Mouse (Mus musculus): ENCODE results near the gene Gsta2.
A peak's percentile ranks its signal among the peaks of the same experiment; 100 is the strongest.
"Not testable (repeated sequence)": the region's sequence is repeated elsewhere in the genome, so short reads cannot be mapped to it uniquely, and the experiment has no call there.

Gsta2 gene

DNA sequence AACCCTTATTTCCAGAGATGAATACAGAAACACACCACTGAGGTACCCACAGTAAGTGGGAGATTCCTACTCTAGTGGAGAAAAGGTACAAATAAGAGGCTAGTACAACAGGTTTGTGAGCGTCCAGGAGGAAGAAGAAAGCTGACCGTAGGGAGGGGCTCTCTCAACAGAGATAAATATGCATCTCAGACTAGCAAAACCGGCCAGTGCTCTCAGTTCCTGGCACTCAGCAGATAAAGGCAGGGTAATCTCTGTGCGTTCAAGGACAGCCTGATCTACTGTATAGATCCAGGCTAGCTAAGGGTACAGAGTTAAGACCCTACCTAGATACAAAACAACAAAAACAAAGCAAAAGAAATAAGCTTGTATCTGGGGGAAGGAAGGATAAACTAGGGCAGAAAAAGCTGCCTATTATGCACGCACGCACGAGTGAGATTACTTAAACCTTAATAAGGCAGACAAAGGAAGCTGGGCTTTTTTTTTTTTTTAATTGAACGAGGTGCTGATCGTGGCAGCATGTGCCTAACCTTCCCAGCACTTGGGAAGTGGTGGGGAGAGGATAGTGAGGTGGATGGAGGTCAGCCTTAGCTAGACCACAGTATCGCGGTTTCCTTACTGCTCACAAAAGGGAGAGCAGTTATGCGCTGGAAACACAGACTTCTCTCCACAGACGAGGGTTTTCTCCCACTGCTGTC is 10.4 kb upstream of the Gsta2 start:
- no peak for DNase-seq (ENCODE audit: low spot score)

GRCm38 (mm10) chr9:78364701-78365100 is 9.1 kb upstream of the Gsta2 start:
- DNase-seq (ENCODE audit: low spot score): no peak

DNA sequence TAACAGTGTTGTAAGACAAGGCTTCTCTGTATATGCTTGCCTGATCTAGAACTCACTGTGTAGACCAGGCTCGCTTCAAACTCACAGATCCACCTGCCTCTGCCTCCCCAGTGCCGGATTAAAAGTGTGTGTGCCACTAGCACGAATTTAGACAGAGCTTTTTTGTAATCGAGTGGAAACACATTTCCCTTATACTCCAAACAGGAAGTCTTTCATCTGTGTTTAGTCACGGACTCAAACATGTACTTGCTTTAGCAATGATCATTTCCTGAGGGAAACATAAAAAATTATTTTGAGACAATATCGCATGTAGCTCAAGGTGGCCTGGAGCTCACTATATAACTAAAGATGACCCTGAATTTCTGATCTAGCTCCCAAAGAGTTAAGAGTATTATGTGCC is 7.8 kb upstream of the Gsta2 start:
- no peak for DNase-seq (ENCODE audit: low spot score)

DNA sequence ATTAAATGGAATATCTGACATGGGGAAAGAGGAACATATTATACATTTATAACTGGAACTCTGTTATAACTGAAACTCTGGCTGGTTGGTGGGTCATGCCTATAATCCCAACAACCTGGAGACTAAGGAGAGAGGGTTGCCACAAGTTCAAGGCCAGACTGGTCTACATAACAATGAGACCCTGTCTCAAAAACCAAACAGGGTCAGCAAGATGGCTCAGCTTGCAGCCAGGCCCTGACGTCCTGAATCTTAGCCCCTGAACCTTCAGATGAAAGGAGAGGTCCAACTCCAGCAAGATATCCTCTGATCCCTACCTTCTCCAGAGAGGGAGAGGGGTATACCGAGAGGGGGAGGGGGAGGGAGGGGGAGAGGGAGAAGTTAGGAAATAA is 4.9 kb upstream of the Gsta2 start:
- no peak for DNase-seq (ENCODE audit: low spot score)

DNA sequence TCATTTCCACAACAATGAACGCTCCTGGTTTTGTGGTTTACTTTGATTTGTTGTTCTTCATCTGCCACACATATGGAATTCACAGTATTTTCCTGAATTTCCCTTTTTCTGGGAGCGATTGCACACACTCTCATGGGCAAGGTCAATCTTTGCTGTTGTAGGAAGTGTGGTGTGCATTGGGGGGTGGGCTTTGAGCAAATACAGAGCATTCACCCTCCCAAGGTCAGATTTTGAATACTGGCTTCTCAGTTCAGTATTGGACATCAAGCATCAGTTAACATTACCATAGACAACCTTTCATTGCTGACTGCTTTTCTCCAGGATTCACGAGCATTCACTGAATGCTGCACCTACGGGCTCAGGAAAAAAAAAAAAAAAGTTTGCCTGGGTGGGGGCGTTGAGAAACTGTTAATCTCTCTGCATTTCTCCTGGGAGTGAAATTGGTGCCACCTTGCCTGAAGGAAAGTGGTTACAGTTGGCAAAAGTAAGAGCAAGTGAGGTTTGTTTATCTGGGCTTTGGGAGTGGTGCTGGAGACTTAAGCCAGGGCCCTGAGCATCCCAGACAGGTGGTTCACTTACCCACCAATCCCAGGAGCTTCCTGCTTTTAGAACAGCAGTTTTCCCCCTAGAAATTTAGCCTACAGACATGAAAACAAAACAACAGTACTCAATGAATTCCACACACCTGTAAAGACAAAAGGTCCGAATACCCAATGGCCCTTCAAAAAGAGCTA is 4.3 kb upstream of the Gsta2 start:
- no peak for DNase-seq (ENCODE audit: low spot score)

DNA sequence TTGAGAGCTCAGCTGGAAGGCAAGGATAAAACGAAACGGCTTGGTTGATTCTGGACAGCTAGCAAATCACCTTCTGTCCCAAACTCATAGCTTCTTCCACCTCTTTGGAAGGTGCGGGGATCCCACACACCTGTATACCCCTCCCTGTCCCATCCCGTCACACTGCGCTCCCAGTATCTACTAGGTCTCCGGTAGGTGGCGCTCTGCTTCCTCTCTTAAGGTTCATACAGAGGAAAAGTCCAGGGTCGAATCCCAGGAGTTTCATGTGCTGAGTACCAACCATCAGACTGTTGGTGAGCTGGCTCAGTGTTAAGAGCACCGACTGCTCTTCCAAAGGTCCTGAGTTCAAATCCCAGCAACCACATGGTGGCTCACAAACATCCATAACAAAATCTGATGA is 2.5 kb upstream of the Gsta2 start:
- DNase-seq (ENCODE audit: low spot score): peak; percentile 51

- peak; percentile 17 for DNase-seq (ENCODE audit: low spot score)
Measured at GRCm38 (mm10) chr9:78354665-78355578, 666 bp downstream of the Gsta2 start.

DNA sequence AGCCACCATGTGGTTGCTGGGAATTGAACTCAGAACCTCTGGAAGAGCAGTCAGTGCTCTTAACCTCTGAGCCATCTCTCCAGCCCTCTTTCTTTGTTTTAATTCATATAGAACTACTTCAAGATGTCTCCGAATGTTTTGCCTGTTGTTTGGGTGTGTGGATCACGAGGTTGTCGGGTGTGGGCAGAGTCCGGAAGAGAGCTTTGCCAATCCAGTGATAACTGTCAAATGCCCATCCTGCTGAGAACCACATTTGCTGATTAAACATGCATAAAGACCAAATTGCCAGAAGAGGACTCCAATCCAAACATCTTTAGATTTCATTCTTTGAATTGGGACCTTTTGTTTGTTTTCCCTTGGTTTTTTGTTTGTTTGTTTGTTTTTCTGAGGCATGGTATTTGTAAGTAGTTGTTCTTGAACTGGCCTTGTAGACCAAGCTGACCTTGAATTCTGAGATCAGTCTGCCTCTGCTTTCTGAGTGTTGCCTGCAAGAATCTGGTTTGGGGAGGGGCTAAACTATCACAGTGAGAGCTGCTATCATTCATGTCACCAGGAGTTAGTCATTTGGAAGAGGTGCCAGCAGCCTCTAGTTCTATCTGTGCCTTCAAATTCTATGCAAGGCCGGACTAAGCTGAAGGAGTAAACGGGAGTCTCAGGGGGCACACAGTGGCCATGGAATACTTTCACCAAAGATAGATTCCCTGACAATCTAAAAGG is 3.9 kb downstream of the Gsta2 start:
- DNase-seq (ENCODE audit: low spot score): no peak

DNA sequence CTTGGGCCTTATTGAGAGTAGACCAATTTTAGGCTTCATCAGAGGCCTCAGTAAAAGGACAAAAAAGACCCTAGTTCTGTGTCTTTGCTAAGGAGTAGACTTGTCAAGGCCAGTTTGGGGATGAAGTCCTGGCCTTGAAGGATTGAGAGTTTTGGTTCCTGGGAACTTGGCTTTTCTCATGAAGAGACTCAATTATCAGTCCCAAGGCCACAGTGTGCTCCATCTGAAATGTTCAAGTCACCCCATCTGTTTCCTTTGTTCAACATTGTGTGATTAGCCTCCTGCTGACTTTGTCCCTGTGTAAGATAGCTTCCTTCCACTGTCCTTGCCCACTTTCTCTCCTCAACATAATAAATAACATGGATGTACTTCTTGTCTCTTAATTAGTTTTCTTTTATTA is 5.6 kb downstream of the Gsta2 start:
- not testable (repeated sequence) for DNase-seq (ENCODE audit: low spot score)

DNA sequence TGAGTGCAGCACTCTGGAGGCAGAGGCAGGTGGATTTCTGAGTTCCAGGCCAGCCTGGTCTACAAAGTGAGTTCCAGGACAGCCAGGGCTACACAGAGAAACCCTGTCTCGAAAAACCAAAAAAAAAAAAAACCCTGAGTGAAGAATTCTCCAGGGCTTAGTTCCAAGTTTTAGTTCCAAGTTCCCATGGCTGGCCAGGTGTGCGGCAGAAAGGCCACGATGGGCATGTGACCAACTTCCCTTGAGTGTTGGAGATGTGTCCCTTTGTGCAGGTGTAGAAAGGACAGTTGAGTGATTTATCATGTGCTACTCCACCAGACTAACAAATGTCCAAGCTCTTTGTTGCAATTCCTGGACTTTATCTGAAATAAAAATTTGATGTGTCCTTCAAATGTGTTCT is 6.4 kb downstream of the Gsta2 start:
- DNase-seq (ENCODE audit: low spot score): not testable (repeated sequence)

- DNase-seq (ENCODE audit: low spot score): not testable (repeated sequence)
Measured at GRCm38 (mm10) chr9:78348206-78349004, 7.2 kb downstream of the Gsta2 start.

- DNase-seq (ENCODE audit: low spot score): no peak
Measured at GRCm38 (mm10) chr9:78347004-78347403, 8.6 kb downstream of the Gsta2 start.

DNA sequence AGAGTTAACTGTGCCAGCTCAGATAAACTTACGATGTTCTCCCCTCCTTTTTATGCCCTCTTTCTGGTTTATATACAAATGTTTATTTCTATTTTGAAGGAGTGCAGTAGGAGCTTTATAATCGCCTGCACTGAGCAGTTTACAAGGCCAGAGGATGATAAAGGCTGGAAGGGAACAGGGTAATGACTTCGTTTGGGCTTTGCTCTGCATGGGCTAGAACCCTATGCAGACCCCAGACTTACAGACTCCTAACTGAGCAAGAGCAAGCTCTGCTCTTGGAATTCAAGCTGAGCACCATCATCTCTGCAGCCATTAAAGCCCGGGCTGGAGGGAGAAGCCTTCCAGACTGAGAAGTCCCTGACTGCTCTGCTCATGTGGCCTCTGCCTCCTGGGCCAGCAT is 10.4 kb downstream of the Gsta2 start:
- not testable (repeated sequence) for DNase-seq (ENCODE audit: low spot score)

GRCm38 (mm10) chr9:78343055-78343454 is 12.5 kb downstream of the Gsta2 start:
- not testable (repeated sequence) for DNase-seq (ENCODE audit: low spot score)

- not testable (repeated sequence) for DNase-seq (ENCODE audit: low spot score)
Measured at GRCm38 (mm10) chr9:78342494-78342893, 13.1 kb downstream of the Gsta2 start.

DNA sequence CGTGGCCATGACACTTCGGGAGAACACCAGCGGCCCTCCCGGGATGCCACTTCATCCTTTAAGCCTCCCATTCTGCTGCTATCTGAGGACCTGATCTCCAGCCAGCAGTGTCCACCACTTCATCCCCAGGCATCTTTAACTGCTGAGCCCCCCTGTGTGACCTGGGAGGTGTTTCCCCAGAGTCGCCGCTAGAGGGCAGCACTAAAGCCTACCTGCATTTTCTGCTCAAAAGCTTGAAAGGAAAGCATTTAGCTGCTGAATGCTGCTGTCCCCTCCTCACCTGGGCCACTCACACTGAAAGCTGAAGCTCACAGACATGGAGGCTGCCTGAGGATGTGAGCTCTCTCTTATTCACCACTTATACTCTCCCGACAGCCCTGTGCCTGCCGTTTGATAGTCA is 15.3 kb downstream of the Gsta2 start:
- peak; percentile 18 for DNase-seq (ENCODE audit: low spot score)

- not testable (repeated sequence) for DNase-seq (ENCODE audit: low spot score)
Measured at GRCm38 (mm10) chr9:78337050-78337449, 18.5 kb downstream of the Gsta2 start.

DNA sequence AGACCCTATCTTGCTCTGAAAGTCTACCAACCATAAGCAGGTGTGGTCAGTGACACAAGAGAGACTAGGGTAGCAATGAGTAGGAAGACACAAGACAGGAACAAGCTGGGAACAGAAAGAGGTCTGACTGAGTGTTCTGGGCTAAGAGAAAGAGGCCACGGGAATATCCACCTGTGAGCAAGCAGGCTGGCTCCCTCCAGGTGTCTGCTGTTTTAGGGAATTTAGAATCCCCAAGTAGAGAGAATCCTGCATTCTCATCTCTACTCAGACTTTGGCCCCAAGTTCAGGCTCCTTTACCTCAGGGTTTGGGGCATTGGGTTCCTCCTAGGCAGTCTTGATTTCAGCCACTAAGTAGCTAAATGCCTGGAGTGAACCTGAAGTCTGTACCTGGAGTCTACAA is 28.3 kb downstream of the Gsta2 start, which contains the start of gene Omt2b:
Omt2b (plus strand) TSS at position 301 of the 400 bp plus-strand sequence.
- DNase-seq (ENCODE audit: low spot score): not testable (repeated sequence)

DNA sequence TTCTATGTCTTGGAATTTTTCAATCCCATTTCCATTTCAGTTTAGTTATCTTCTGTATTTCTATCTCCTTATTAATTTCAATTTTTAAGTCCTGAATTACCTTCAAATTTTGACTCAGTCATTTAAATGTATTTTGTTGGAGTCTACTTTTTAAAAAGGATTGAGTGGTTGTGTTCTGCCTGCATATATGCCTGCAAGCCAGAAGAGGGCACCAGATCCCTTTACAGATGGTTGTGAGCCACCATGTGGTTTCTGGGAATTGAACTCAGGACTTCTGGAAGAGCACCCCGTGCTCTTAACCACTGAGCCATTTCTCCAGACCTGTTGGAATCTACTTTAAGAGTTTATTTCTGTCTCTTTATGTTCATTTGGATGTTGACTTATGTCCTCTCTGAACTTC is 36.1 kb downstream of the Gsta2 start:
- no peak for DNase-seq (ENCODE audit: low spot score)

GRCm38 (mm10) chr9:78314696-78315095 is 40.9 kb downstream of the Gsta2 start, which contains the start of gene Omt2a:
Omt2a (minus strand) TSS chr9:78314796.
- DNase-seq (ENCODE audit: low spot score): no peak

GRCm38 (mm10) chr9:78308122-78308521 is 47.5 kb downstream of the Gsta2 start:
- DNase-seq (ENCODE audit: low spot score): not testable (repeated sequence)
